Mouse (Mus musculus) right cerebral cortex, postnatal 4 days (tissue): ENCODE data around the gene Olfr106-ps.

Experiments
- DNase-seq: peaks from one replicate; pipeline ENCODE4 v3.0.0-alpha.2; 2022

Olfr106-ps gene

DNA sequence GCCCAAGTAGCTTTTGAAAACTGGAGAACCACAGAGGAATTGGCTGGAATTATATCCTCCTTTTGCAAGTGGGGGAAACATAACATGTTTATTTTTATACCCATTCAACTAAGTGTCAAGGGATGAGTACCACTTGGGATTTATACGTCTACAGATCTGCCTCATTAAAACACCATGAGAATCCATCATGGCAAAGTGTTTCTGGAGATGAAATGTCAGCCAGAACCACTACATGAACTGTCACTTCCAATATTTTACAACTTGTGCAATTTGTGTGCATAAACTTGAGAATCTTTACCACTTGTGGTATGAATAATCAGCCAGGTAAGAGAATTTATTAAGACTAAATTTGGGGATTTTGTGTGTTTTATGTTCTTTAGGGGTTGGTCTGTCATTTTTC, at the start of gene Olfr106-ps:
TSS of gene Olfr106-ps (plus strand) at position 301 of the 400 bp plus-strand sequence.
- DNase-seq = no peak

GRCm38 (mm10) chr17:37359282-37359681, 30.9 kb upstream of the Olfr106-ps start, which contains the start of gene Olfr104-ps:
Gene Olfr104-ps (plus strand): TSS chr17:37359582.
- DNase-seq = no peak

DNA sequence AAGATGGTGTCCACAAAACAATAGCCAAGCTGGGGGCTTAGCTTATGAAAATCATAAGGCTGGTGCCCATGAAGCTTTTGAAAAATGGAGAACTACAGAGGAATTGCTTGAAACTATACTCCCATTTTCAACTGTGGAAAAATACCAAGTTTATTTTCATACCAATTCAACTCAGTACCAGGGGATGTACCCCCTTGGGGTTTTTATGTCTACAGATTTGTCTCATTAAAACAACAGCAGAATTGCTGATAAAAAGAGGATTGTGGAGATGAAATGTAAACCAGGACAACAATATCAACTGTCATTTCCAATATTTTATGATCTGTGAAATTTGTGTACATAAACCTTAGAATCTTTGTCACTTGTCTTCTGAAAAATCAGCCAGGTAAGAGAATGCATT, 11.5 kb upstream of the Olfr106-ps start, which contains the start of gene Olfr105-ps:
TSS of gene Olfr105-ps (plus strand) at position 301 of the 400 bp plus-strand sequence.
- no peak for DNase-seq

DNA sequence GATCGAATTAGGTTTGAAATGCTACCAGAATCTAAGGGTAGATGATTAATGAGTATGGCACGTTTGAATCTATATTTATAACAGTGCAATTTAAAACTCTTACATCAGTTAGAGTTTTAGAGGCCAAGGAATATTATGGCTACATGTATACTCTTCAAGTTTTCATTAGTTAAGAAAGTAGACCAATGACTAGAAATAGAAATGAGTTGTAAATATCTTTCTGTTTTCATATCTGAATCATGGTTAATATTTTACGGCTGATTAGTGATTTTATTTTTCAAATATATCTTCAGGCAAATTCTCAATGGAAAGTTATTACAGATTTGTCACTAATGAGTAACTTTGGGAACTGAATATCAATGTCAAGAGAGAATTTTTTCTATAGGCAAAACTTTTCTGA, 8.7 kb downstream of the Olfr106-ps start, which contains the start of gene Olfr107:
TSS of gene Olfr107 (plus strand) at position 301 of the 400 bp plus-strand sequence.
- no peak for DNase-seq

DNA sequence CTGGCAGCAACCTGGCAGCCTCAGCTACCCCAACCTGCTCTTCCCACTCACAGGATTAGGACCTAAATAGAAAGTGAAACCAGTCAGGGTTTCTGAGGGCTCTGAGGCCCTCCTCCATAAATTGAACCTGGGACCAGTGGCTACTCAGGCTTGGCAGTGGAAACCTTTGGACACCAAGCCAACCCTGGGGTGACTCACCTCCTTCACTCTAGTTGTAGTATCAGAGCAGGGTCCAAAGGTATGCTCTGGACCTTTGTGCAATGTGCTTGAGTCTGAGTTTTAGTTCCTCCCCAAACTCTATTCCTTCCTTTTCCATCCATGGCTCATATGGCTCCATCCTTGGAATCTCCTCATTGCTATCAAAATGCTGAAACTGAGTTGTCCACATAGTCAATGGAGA, 23.2 kb downstream of the Olfr106-ps start:
- no peak for DNase-seq

DNA sequence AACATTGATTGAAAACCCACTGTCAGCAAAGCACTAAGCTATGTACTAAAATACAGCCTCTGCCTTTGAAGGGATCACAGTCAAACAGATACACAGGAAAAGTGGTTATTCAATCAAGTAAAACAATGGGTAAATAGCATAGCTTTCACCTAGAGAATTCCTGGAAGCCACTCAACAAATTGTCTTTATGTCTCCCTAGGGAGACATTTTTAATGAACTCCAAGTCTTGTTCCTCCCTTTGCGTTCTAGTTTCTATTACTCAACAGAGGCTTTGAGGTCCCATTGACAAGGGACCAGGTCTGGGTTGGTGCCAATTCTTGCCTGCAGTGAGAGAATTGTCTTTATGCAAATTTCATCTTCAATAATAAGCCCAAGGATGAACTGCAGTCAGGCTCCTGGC, 55.0 kb downstream of the Olfr106-ps start, which contains the start of gene Olfr108:
TSS of gene Olfr108 (plus strand) at position 301 of the 400 bp plus-strand sequence.
- DNase-seq = no peak
